Mouse (Mus musculus) G1E (cell line): ENCODE results near the gene Mgmt.

Experiments
- CTCF ChIP-seq: IDR thresholded peaks from 2 replicates; pipeline ENCODE4 v1.5.1; 2012; ENCODE audit warnings: low read depth, low read length, inconsistent platforms, mixed read lengths
- GATA1 ChIP-seq: IDR thresholded peaks from 2 replicates; pipeline ENCODE4 v1.6.1; 2012; ENCODE audit warnings: borderline replicate concordance, low read length, inconsistent platforms, mixed read lengths
- TAL1 ChIP-seq: conservative IDR thresholded peaks from 2 replicates; pipeline ENCODE4 v1.6.1; 2012; ENCODE audit warnings: low read depth, low read length, inconsistent platforms, mixed read lengths

DNA sequence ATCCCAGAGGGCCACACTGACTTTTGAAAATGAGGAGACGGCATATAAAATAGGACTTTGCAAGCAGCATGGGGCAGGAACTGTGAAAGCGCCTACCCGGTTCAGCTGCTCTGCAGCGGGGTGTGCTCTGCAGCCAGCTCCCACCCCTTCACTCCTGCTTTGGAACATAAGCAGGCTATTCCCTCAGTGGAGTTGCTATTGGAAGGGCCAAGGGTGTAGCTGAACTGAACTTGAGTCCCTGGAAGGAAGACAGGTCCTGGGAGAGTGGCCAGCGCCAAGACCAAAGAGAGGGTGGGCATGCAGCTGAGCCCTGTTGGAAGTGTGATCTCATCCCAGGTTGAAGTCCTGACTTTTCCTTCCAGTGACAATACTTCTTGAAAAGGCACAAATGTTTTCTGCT, 179.5 kb downstream of the Mgmt start:
- TF ChIP-seq GATA1 (no peak), CTCF (no peak), TAL1 (no peak)
